Mouse (Mus musculus) limb, embryonic 12.5 days (tissue): ENCODE measurements around the gene Plxdc1. TPM values are rescaled to one million over a fixed set of nuclear protein-coding genes. Genes with fewer than 3 reads are reported as not detected.

ENCODE experiments used
- ATAC-seq: fragments of 200-750 bp; cut with Nextera tagmentation; 2 replicates; pipeline ENCODE4 v1.8.0; 2017; ENCODE audit warnings: low read depth, moderate TSS enrichment; ENCODE audit not compliant: insufficient number of reproducible peaks, insufficient read depth, low FRiP score, low TSS enrichment
- H3K27ac ChIP-seq: fragments of 300-500 bp; sonication (generic); 2 replicates; pipeline ENCODE4 v1.5.1; 2016; ENCODE audit warnings: mild to moderate bottlenecking, moderate library complexity
- H3K27me3 ChIP-seq: fragments of 300-500 bp; sonication (generic); 2 replicates; pipeline ENCODE4 v1.6.1; 2016; ENCODE audit warnings: mild to moderate bottlenecking, moderate library complexity
- H3K36me3 ChIP-seq: fragments of 300-500 bp; sonication (generic); 2 replicates; pipeline ENCODE4 v1.6.1; 2016; ENCODE audit warnings: mild to moderate bottlenecking, moderate library complexity
- H3K4me1 ChIP-seq: fragments of 300-500 bp; sonication (generic); replicated peaks from 2 replicates; pipeline ENCODE4 v1.6.1; 2016
- H3K4me2 ChIP-seq: fragments of 300-500 bp; sonication (generic); 2 replicates; pipeline ENCODE4 v1.6.1; 2016; ENCODE audit warnings: mild to moderate bottlenecking, moderate library complexity
- H3K4me3 ChIP-seq: fragments of 300-500 bp; sonication (generic); replicated peaks from 2 replicates; pipeline ENCODE4 v1.5.1; 2016; ENCODE audit warnings: mild to moderate bottlenecking
- H3K9ac ChIP-seq: fragments of 300-500 bp; sonication (generic); replicated peaks from 2 replicates; pipeline ENCODE4 v1.6.1; 2016; ENCODE audit warnings: mild to moderate bottlenecking, moderate library complexity
- H3K9me3 ChIP-seq: fragments of 300-500 bp; sonication (generic); 2 replicates; pipeline ENCODE4 v1.6.1; 2016; ENCODE audit warnings: mild to moderate bottlenecking, moderate library complexity
- WGBS: fragments of 180-500 bp; shearing (Covaris S2); methylation state at CpG from one replicate; pipeline ENCODE4 v1.1.7; 2016; 5-methylcytosine and 5-hydroxymethylcytosine counted together
- polyA plus RNA-seq: library from polyadenylated mRNA; unstranded; fragments of >200 nt; fragmentation: Nextera tagmentation; extraction: Ambion mirVana; gene quantifications from 2 replicates; pipeline ENCODE4 v1.2.1, GENCODE M21; 2016

Gene Plxdc1
- polyA plus RNA-seq, 1 experiment from 2014 or later = not detected

DNA sequence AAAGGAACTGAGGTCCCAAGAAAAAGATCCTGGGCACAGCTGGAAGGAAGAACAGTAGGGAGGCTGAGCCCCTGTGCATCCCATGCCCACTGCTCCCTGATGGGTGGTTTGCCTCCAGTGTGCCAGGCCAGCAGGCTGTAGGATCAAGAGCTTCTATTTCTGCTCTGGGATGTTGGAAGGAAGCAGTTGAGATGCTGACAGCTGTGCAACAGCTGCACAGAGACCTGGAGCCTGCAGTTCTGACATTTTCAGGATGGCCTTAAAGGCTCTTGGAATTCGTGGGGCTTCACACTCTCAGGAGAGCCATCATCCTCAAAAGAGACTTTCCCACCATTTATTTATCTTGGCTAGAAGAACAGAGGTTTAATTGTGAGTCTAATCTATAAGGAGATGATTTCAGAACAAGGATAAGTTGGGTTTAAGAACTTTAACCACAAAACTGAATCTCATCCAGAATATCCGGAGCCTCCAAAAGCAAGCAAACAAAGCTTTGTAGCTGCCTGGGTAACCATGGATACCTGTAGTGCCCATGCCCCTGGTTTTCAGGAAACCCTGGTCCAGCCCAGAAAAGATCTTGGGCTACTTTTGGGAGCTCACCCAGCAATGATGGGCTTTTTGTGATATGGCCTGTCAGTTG, 48.7 kb downstream of the Plxdc1 start:
- no peak overlapping the region for H3K4me2 ChIP-seq
- no peak overlapping the region for H3K27ac ChIP-seq
- H3K9ac ChIP-seq = no peak overlapping the region
- H3K9me3 ChIP-seq = no peaks in the 10 kb centered on the region
- no peaks in the 10 kb centered on the region; the same call in 1 of the 2 replicates for H3K27me3 ChIP-seq
- H3K36me3 ChIP-seq = no peaks in the 10 kb centered on the region
- H3K4me3 ChIP-seq = no peak overlapping the region
- no peaks in the 10 kb centered on the region for H3K4me1 ChIP-seq
- no peak for ATAC-seq
- 72% methylated on average over 2 of the region's 2 CpGs for WGBS

DNA sequence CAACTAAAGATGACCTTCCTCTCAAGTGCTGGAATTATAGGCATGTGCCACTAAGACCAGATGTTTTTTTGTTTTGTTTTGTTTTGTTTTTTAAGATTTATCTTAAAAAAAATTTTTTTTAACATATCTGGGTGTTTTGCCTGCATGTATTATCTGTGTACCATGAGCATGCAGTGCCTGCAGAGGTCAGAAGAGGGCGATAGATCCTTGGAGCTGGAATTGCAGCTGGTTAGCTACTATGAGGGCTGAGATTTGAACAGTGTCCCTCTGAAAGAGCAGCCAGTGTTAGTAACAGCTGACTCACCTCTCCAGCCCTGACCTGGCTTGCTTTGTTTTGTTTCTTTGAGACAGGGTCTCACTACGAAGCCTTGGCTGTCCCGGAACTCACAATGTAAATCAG, 49.5 kb downstream of the Plxdc1 start:
- H3K9ac ChIP-seq = no peak overlapping the region
- H3K4me1 ChIP-seq = no peaks in the 10 kb centered on the region
- no peak overlapping the region for H3K27ac ChIP-seq
- no peak overlapping the region for H3K4me2 ChIP-seq
- no peak overlapping the region for H3K4me3 ChIP-seq
- H3K36me3 ChIP-seq = no peaks in the 10 kb centered on the region
- no peaks in the 10 kb centered on the region; the same call in 1 of the 2 replicates for H3K27me3 ChIP-seq
- no peak for ATAC-seq
- H3K9me3 ChIP-seq = no peaks in the 10 kb centered on the region
- WGBS = 37% methylated on average over 3 of the region's 3 CpGs

DNA sequence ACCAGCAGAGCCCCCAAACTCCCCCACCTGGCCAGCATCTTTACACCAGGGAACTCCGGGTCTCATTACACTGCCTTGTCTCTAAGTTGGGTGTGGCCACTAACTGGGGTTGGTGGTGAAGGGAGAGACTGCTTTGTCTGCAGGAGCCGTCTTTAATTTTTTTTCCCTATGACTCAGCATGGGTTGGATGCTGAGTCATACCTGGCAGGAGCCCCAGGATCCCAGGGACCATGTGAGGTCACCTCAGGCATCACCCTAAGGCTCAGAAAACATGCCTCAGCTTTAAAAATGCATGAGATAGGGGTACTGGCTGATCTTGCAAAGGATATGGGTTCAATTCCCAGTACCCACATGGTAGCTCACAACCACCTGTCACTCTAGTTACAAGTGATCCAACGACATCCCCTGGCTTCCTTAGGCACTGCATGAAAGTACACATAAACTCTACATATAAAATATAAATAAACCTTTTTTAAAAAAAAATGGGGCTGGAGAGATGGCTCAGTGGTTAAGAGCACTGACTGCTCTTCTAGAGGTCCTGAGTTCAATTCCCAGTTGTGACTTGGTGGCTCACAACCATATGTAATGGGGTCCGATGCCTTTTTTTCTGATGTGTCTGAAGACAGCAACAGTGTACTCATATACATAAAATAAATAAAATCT, 50.2 kb downstream of the Plxdc1 start:
- Histone ChIP-seq H3K4me1 (no peaks in the 10 kb centered on the region), H3K4me3 (no peak overlapping the region)
- WGBS = 59% methylated on average over 4 of the region's 4 CpGs

DNA sequence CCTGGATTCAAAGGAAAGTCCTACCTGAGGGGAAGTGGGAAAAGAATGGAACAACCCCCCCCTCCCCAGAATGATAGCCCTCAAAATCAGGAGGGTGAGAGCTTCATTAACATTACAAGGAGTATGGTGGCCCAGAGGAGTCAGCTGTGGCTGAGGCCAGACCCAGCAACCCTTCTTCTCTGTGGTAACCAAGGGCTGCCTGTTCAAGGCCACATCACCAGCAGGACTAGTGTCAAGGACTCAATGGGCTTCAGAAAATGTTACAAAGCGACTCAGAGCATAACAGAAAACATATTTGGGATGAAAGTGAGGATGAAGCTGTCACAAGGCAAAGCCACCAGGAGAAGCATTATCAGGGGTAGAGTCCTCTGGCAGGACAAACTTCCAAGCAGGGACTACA, 52.7 kb downstream of the Plxdc1 start:
- Histone ChIP-seq H3K36me3 (no peaks in the 10 kb centered on the region), H3K4me1 (no peaks in the 10 kb centered on the region), H3K4me3 (no peak overlapping the region), H3K27ac (no peak overlapping the region), H3K9ac (no peak overlapping the region), H3K27me3 (no peaks in the 10 kb centered on the region; the same call in 1 of the 2 replicates), H3K4me2 (no peak overlapping the region), H3K9me3 (no peaks in the 10 kb centered on the region)
- WGBS = 77% methylated on average over 1 of the region's 1 CpGs
- ATAC-seq = no peak

More for the DNA sequence above, 50.2 kb downstream of the Plxdc1 start:
- no peak for ATAC-seq
- Histone ChIP-seq H3K27me3 (no peaks in the 10 kb centered on the region; the same call in 1 of the 2 replicates), H3K9me3 (no peaks in the 10 kb centered on the region), H3K36me3 (no peaks in the 10 kb centered on the region), H3K4me2 (no peak overlapping the region), H3K27ac (no peak overlapping the region), H3K9ac (no peak overlapping the region)

DNA sequence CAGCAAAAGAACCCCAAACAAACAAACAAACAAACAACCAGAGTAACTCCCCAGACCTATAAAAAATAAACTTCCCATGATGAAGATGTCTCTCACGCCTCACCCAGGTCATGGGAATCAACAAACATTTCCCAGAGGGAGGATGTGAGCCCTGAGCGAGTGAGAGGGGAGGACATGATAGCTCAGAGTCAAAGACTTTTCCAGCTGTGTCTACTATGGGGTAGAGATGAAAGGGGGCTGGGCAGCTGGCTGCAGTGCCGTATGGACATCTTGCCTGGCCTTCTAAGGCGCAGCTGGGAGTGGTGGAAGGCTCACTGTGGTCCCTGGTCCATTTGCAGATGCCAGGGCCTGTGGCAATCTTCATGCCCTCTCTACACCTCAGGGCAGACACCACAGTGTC, 57.3 kb downstream of the Plxdc1 start:
- Histone ChIP-seq H3K4me2 (no peak overlapping the region), H3K9me3 (no peaks in the 10 kb centered on the region), H3K9ac (no peak overlapping the region), H3K27me3 (0 out of 2 replicates have a peak, but pooled peaks cover 3% of the 10 kb centered on the region), H3K4me3 (no peak overlapping the region), H3K4me1 (no peaks in the 10 kb centered on the region), H3K36me3 (no peaks in the 10 kb centered on the region), H3K27ac (no peak overlapping the region)
- ATAC-seq = no peak
- 59% methylated on average over 4 of the region's 4 CpGs for WGBS

DNA sequence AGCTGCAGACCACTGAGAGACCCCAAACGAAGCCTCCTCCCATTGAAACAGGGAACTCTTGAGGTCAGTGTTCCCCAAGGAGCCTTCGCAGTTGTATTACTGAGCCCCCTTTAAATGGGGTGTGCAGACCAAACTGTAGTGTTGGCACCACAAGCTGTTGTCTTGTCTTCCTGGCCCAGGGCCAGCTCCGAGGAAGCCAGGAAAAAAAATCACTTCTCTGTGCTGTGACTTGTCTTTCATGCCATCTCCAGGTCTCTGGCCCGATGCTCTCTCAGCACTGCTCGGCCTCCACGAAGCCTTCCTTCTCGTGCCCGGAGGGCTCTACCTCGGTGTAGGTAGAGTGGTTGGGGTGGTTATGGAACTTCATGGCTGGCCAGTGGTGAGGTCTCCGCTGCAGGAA, 62.0 kb downstream of the Plxdc1 start:
- ATAC-seq = no peak
- no peak overlapping the region for H3K9ac ChIP-seq
- WGBS = 90% methylated on average over 10 of the region's 10 CpGs
- 0 out of 2 replicates have a peak, but pooled peaks cover 3% of the 10 kb centered on the region for H3K27me3 ChIP-seq
- H3K4me2 ChIP-seq = no peak overlapping the region
- no peaks in the 10 kb centered on the region for H3K36me3 ChIP-seq
- H3K4me3 ChIP-seq = no peak overlapping the region
- no peaks in the 10 kb centered on the region for H3K9me3 ChIP-seq
- H3K4me1 ChIP-seq = no peaks in the 10 kb centered on the region
- H3K27ac ChIP-seq = no peak overlapping the region

DNA sequence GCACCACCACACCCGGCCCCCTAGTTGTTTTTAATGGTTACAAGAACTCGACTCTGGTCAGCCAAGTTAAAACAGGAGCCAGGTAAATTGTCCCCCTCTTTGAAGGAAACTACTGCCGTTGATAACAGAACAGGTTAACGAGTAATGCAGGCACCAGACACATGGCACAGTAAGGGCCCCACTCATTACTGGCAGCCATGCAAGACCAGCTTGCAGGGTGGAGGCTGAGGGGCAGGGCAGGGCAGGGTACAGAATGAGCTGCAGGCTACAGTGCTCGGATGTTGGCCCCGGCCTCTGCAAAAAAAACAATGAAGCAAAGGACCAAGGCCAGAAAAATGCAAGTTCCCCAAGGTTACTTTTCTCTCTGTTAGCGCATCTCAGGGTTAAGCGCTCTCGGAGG, 62.6 kb downstream of the Plxdc1 start:
- ATAC-seq = no peak
- H3K4me1 ChIP-seq = no peaks in the 10 kb centered on the region
- H3K27me3 ChIP-seq = 0 out of 2 replicates have a peak, but pooled peaks cover 3% of the 10 kb centered on the region
- no peak overlapping the region for H3K4me2 ChIP-seq
- H3K36me3 ChIP-seq = no peaks in the 10 kb centered on the region
- 74% methylated on average over 9 of the region's 9 CpGs for WGBS
- H3K9me3 ChIP-seq = no peaks in the 10 kb centered on the region
- no peak overlapping the region for H3K27ac ChIP-seq
- H3K9ac ChIP-seq = no peak overlapping the region
- no peak overlapping the region for H3K4me3 ChIP-seq

DNA sequence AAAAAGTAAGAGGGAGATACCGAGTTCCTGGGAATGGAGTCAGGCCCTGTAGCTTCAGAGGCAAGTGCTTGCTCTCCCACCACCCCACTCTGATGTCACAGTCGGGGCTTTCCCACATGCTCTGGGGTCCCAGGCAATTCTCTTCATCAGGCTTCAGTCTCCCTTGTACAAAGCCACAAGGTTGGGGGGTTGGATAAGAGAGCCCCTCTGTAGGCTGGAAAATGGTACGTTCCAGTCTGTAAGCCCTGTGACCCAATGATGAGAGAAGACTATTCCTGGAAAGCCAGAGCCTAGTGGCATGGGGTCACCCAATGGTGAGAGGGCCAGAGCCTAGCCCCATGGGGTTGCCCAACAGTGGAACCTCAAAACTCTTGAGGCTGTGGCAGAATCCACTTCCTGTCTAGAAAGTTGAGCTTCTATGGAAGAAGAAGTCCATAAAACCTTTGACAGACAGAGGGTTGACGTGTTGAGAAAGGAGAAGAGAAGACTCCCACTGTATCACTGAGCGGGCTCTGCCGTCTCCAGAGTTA, 70.2 kb downstream of the Plxdc1 start:
- Histone ChIP-seq H3K36me3 (no peaks in the 10 kb centered on the region), H3K4me1 (no peaks in the 10 kb centered on the region), H3K27me3 (no peaks in the 10 kb centered on the region), H3K9ac (no peak overlapping the region), H3K4me3 (no peak overlapping the region), H3K4me2 (no peak overlapping the region), H3K9me3 (no peaks in the 10 kb centered on the region), H3K27ac (no peak overlapping the region)
- ATAC-seq = no peak
- 86% methylated on average over 6 of the region's 6 CpGs for WGBS

DNA sequence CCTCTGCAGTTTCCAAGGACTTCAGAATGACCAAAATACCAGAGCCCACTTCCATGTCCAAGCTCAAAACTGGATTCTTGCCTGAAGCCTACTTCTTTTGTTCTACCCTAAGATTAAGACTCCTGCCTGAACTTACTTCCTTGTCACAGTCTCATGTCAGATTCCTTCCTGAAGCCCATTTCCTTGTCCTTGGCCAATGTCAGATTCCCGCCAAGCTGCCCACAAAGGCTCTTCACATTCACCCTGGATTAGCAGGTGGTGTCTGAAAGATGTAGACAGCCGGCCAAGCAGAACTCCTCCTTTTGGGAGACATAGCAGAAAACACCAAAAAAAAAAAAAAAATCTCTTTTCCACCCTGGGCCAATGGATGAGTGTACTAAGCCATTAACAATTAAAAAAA, 70.8 kb downstream of the Plxdc1 start:
- H3K9me3 ChIP-seq = no peaks in the 10 kb centered on the region
- H3K36me3 ChIP-seq = no peaks in the 10 kb centered on the region
- H3K27me3 ChIP-seq = no peaks in the 10 kb centered on the region
- no peaks in the 10 kb centered on the region for H3K4me1 ChIP-seq
- H3K4me2 ChIP-seq = no peak overlapping the region
- WGBS = 86% methylated on average over 2 of the region's 2 CpGs
- ATAC-seq = no peak
- H3K9ac ChIP-seq = no peak overlapping the region
- no peak overlapping the region for H3K4me3 ChIP-seq
- no peak overlapping the region for H3K27ac ChIP-seq

DNA sequence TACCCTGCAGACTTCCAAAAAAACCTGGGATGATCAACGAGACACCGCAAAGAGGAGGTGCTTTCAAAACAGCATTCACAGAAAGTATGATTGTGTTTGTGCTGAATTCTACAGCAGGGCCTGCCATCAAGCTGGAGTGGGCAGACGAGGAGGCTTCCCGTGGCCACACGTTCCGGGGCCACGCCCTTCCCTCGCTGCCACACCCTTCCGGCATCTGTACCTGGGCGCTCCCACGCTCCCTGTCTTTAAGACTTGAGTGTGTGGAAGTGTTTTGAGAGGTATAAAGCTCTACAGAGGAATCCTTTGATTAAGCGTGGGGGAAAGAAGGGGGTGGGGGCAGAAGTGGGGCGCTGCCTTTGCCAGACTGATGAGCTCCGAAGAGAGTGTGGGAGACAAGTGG, 73.1 kb downstream of the Plxdc1 start:
- Histone ChIP-seq H3K9me3 (no peaks in the 10 kb centered on the region), H3K9ac (no peak overlapping the region), H3K4me3 (no peak overlapping the region), H3K36me3 (no peaks in the 10 kb centered on the region), H3K27me3 (no peaks in the 10 kb centered on the region), H3K4me1 (no peaks in the 10 kb centered on the region), H3K27ac (no peak overlapping the region), H3K4me2 (no peak overlapping the region)
- no peak for ATAC-seq
- 84% methylated on average over 14 of the region's 14 CpGs for WGBS

DNA sequence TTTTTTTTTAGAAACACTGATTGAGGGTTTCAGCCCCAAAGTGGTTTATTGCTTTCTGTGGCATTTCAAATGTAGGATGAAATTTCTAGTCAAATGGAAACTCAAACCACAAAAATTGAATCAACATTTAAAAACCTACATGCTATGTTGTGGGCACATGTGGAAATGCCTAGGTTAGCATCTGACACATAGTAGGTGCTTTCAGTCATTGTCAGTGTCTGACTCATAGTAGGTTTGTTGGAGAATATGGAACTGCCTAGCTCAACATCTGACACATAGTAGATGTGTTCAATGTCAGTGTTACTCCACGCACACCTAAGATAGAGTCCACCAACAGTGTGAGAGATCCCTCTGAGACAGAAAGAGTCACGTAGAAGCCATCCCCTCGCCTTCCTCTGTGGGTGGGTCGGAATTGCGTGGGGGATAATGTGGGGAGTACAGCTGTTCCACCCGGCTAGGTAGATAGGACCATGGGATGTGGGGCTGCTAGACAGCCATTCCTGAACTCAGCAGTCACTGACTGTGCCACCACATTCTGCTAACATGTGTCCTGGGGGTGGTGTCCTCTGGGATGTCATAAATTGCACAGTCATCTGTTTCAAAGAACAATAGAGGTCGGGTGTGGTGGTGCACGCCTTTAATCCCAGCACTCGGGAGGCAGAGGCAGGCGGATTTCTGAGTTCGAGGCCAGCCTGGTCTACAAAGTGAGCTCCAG, 77.5 kb downstream of the Plxdc1 start:
- no peaks in the 10 kb centered on the region for H3K9me3 ChIP-seq
- H3K27me3 ChIP-seq = 0 out of 2 replicates have a peak, but pooled peaks cover 3% of the 10 kb centered on the region
- H3K9ac ChIP-seq = no peak overlapping the region
- H3K4me1 ChIP-seq = no peaks in the 10 kb centered on the region
- no peak overlapping the region for H3K4me2 ChIP-seq
- 86% methylated on average over 11 of the region's 11 CpGs for WGBS
- H3K27ac ChIP-seq = no peak overlapping the region
- no peak overlapping the region for H3K4me3 ChIP-seq
- no peaks in the 10 kb centered on the region for H3K36me3 ChIP-seq
- no peak for ATAC-seq
